Mouse (Mus musculus) testis, adult 2 months (tissue): ENCODE measurements at regions not wholly inside any gene's neighbourhood (a gene's known extent, or its start where the extent isn't known, plus 50 kb on each side); places are given as distances from the start of the nearest gene placed in this dataset.

ENCODE experiments used
- H3K27ac ChIP-seq: fragments of 200-500 bp; 2 replicates; pipeline ENCODE4 v1.5.1; 2012; ENCODE audit warnings: low read depth, low read length; ENCODE audit not compliant: control insufficient read depth, insufficient read depth
- H3K27me3 ChIP-seq: fragments of 200-500 bp; 2 replicates; pipeline ENCODE4 v1.6.1; 2012; ENCODE audit warnings: mild to moderate bottlenecking, low read length, moderate library complexity; ENCODE audit not compliant: control insufficient read depth, insufficient read depth
- H3K36me3 ChIP-seq: fragments of 200-500 bp; 2 replicates; pipeline ENCODE4 v1.6.1; 2012; ENCODE audit warnings: mild to moderate bottlenecking, low read length; ENCODE audit not compliant: control insufficient read depth, insufficient read depth
- H3K4me1 ChIP-seq: fragments of 200-500 bp; 2 replicates; pipeline ENCODE4 v1.6.1; 2012; ENCODE audit warnings: low read length; ENCODE audit not compliant: control insufficient read depth, insufficient read depth
- H3K4me3 ChIP-seq: fragments of 200-500 bp; 2 replicates; pipeline ENCODE4 v1.5.1; 2012; ENCODE audit warnings: low read depth, mild to moderate bottlenecking, low read length, moderate library complexity, mixed read lengths; ENCODE audit not compliant: control insufficient read depth
- CTCF ChIP-seq: fragments of 200-500 bp; IDR thresholded peaks from 2 replicates; pipeline ENCODE4 v1.5.1; 2012; ENCODE audit warnings: low read depth, mild to moderate bottlenecking, inconsistent platforms, low read length, moderate library complexity; ENCODE audit not compliant: control insufficient read depth, insufficient read depth, insufficient replicate concordance
- POLR2A ChIP-seq: fragments of 200-500 bp; IDR thresholded peaks from 2 replicates; pipeline ENCODE4 v1.6.1; 2012; ENCODE audit warnings: low read depth, mild to moderate bottlenecking, inconsistent platforms, low read length, moderate library complexity; ENCODE audit not compliant: control insufficient read depth

- Histone ChIP-seq H3K27me3 (no peaks in the 10 kb centered on the region), H3K4me1 (no peaks in the 10 kb centered on the region), H3K4me3 (no peak overlapping the region), H3K27ac (no peak overlapping the region), H3K36me3 (no peaks in the 10 kb centered on the region)
- TF ChIP-seq POLR2A (no peak), CTCF (no peak)
These were observed 246.2 kb upstream of the Veph1 start for GRCm38 (mm10) chr3:66542865-66543264.

DNA sequence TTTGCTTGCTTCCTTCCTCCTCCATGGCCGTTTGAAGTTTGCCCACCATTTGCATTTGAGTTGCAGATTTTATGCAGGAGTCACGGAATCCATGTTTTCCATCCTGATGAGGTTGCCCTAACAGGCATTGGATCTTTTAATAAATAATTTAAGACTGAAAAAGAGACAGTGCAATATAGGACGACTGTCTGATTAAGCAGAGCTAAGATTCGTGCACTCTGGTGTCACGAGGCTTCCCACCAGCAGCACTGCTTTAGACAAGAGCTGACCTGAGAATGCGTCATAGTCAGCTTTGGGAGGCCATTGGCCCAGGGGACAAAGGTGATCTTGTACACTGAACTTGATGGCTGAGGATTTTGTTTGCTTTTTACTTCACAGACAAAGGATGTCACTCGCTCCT, 241.3 kb upstream of the Veph1 start:
- Histone ChIP-seq H3K27me3 (no peaks in the 10 kb centered on the region), H3K4me1 (no peaks in the 10 kb centered on the region), H3K4me3 (no peak overlapping the region), H3K36me3 (no peaks in the 10 kb centered on the region), H3K27ac (no peak overlapping the region)
- no peak for TF ChIP-seq POLR2A
- TF ChIP-seq CTCF: no peak

DNA sequence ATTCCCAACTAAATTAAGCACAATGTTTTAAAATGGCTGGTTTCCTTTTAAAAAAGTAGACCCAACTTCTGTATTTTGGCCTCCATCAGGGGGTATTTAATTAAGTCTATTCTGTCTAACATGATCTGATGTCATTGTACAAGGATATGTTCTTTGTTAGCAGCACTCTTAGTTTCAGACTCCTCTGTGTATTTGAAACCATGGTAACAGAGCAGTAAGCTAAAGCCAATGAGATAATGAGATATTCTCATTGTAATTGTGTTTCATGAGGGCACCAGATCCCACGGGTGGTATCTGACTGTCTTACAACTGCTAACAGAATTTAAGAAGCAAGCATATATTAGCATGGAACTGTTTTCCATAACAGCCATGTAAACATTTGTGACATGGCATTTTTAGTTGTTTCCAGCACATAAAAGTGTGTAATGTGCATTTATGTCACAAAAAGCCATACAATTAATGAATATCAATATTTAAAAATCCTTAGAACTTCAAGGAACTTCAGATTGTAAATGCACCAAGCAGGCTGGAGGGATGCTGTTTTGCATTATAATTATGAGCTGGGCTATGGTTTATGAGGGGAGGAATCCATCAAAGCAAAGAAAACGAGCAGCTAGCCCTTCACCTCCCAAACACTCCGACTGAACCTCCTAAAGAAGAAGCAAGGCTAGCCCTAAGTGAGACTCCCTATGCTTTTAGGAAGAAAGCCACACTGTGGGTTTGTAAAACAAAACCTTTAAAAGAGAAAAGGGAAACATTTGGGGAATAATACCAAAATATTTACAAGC, 240.7 kb upstream of the Veph1 start:
- no peaks in the 10 kb centered on the region for H3K4me1 ChIP-seq
- H3K4me3 ChIP-seq: no peak overlapping the region
- no peak for TF ChIP-seq CTCF
- no peak for TF ChIP-seq POLR2A
- no peak overlapping the region for H3K27ac ChIP-seq
- H3K36me3 ChIP-seq: no peaks in the 10 kb centered on the region
- H3K27me3 ChIP-seq: no peaks in the 10 kb centered on the region

GRCm38 (mm10) chr3:66536673-66537072, 240.0 kb upstream of the Veph1 start:
- TF ChIP-seq CTCF: no peak
- no peak for TF ChIP-seq POLR2A
- Histone ChIP-seq H3K27ac (no peak overlapping the region), H3K27me3 (no peaks in the 10 kb centered on the region), H3K4me3 (no peak overlapping the region), H3K36me3 (no peaks in the 10 kb centered on the region), H3K4me1 (no peaks in the 10 kb centered on the region)

- no peak overlapping the region for H3K4me3 ChIP-seq
- no peak for TF ChIP-seq CTCF
- no peak for TF ChIP-seq POLR2A
- H3K36me3 ChIP-seq: no peaks in the 10 kb centered on the region
- H3K4me1 ChIP-seq: no peaks in the 10 kb centered on the region
- H3K27me3 ChIP-seq: no peaks in the 10 kb centered on the region
- no peak overlapping the region for H3K27ac ChIP-seq
These were observed 239.3 kb upstream of the Veph1 start for GRCm38 (mm10) chr3:66535786-66536529.

- no peaks in the 10 kb centered on the region for H3K36me3 ChIP-seq
- no peak for TF ChIP-seq CTCF
- TF ChIP-seq POLR2A: no peak
- no peak overlapping the region for H3K4me3 ChIP-seq
- H3K27ac ChIP-seq: no peak overlapping the region
- no peaks in the 10 kb centered on the region for H3K4me1 ChIP-seq
- no peaks in the 10 kb centered on the region for H3K27me3 ChIP-seq
These were observed 223.3 kb upstream of the Veph1 start for GRCm38 (mm10) chr3:66519925-66520324.

DNA sequence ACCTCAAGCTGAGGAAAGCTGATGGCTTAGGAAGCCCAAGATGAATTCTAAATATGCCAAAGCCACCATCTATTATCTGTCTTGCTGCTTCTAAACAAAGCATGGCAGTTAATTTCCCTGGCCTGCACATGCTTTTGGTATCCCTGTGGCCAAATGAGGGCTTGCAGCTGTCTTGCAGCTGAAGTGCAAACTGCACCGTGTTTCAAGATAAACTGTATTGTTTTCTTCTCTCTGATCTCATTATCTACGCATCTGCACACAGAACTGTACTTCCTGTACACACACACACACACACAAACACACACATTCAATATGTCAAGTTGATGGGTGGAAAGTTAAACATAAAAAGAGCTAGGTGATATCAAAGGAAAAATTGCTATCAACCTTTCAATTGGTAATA, 221.7 kb upstream of the Veph1 start:
- H3K27ac ChIP-seq: no peak overlapping the region
- no peaks in the 10 kb centered on the region for H3K27me3 ChIP-seq
- no peak for TF ChIP-seq CTCF
- no peak for TF ChIP-seq POLR2A
- H3K4me1 ChIP-seq: no peaks in the 10 kb centered on the region
- no peak overlapping the region for H3K4me3 ChIP-seq
- H3K36me3 ChIP-seq: no peaks in the 10 kb centered on the region
